Mouse (Mus musculus) midbrain, embryonic 12.5 days (tissue): ENCODE measurements around the gene Ttc21a. TPM values are rescaled to one million over a fixed set of nuclear protein-coding genes. Genes with fewer than 3 reads are reported as not detected.

Source experiments
- ATAC-seq: fragments of 200-750 bp; cut with Nextera tagmentation; 2 replicates; pipeline ENCODE4 v1.8.0; 2017; ENCODE audit warnings: low read depth, moderate TSS enrichment, moderate library complexity; ENCODE audit not compliant: low FRiP score
- H3K27ac ChIP-seq: fragments of 300-500 bp; sonication (generic); replicated peaks from 2 replicates; pipeline ENCODE4 v1.5.1; 2016; ENCODE audit warnings: mild to moderate bottlenecking
- H3K27me3 ChIP-seq: fragments of 300-500 bp; sonication (generic); 2 replicates; pipeline ENCODE4 v1.6.1; 2016; ENCODE audit warnings: mild to moderate bottlenecking
- H3K36me3 ChIP-seq: fragments of 300-500 bp; sonication (generic); 2 replicates; pipeline ENCODE4 v1.6.1; 2016
- H3K4me1 ChIP-seq: fragments of 300-500 bp; sonication (generic); 2 replicates; pipeline ENCODE4 v1.6.1; 2016
- H3K4me2 ChIP-seq: fragments of 300-500 bp; sonication (generic); replicated peaks from 2 replicates; pipeline ENCODE4 v1.6.1; 2016; ENCODE audit warnings: mild to moderate bottlenecking, moderate library complexity
- H3K4me3 ChIP-seq: fragments of 300-500 bp; sonication (generic); 2 replicates; pipeline ENCODE4 v1.5.1; 2016; ENCODE audit warnings: mild to moderate bottlenecking
- H3K9ac ChIP-seq: fragments of 300-500 bp; sonication (generic); replicated peaks from 2 replicates; pipeline ENCODE4 v1.6.1; 2016; ENCODE audit warnings: mild to moderate bottlenecking, moderate library complexity
- H3K9me3 ChIP-seq: fragments of 300-500 bp; sonication (generic); 2 replicates; pipeline ENCODE4 v1.6.1; 2016; ENCODE audit warnings: mild to moderate bottlenecking
- WGBS: fragments of 180-500 bp; shearing (Covaris S2); methylation state at CpG from one replicate; pipeline ENCODE4 v1.1.7; 2016; 5-methylcytosine and 5-hydroxymethylcytosine counted together
- polyA plus RNA-seq: library from polyadenylated mRNA; unstranded; fragments of >200 nt; fragmentation: Nextera tagmentation; extraction: Ambion mirVana; gene quantifications from 2 replicates; pipeline ENCODE4 v1.2.1, GENCODE M21; 2016

The Ttc21a gene
- polyA plus RNA-seq, result 0.22 and 0.43 TPM in 2 replicates

DNA sequence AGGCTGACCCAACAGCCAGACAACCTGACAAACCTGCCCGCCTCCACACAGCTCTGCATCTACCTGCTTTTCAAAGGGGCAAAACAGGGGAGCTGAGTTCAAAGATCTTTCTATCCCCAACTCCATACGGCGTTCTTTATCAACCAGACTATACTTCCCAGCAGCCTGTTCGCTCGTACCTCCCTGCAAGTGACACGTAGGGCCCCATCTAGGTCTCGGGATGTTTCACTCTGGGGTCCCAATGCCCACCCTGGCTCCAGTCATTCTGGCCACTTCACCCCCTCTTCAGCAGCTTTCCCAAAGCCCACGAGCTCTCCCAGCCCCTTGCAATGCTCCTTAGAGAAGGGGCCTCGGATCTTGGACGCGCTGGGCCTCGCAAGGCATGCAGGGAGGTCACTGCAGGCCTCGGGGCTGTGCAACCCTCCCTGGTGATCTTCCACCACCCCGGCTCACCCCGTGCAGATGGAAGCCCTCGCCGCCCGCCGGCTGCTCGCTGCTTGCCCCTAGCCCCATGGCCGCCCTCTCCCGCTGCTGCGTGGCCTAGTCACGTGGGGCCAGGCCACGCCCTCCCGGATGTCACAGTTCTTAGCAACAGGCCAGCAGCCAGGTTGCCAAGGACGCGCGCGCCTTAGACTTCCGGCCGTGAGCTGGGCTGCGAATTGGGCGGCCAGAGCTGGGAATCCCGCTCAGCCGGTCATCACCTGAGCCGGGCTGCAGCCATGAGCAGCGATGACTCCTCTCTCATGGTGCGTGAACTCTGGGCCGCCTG is at the start of gene Ttc21a, which contains the start of gene Gorasp1:
TSS of gene Ttc21a (plus strand) at position 602 of the 769 bp plus-strand sequence.
TSS of gene Gorasp1 (minus strand) at position 561 of the 769 bp plus-strand sequence.
- H3K27me3 ChIP-seq, result 0 out of 2 replicates have a peak, but pooled peaks cover 6% of the 10 kb centered on the region
- H3K4me2 ChIP-seq, result peak within 1 kb of the TSS; percentile 86
- H3K36me3 ChIP-seq, result peaks cover 6% of the 10 kb centered on the region
- no peaks in the 10 kb centered on the region for H3K9me3 ChIP-seq
- H3K4me1 ChIP-seq, result peaks cover 16% of the 10 kb centered on the region
- peak within 1 kb of the TSS; percentile 63 for H3K4me3 ChIP-seq
- H3K27ac ChIP-seq, result peak within 1 kb of the TSS; percentile 70; the same call in 1 of the 2 replicates
- ATAC-seq, result peak; percentile 95
- H3K9ac ChIP-seq, result peak within 1 kb of the TSS; percentile 80
- 5% methylated on average over 40 of the region's 40 CpGs for WGBS

- Histone ChIP-seq H3K4me2 (peak overlapping the region; percentile 7; the same call in 1 of the 2 replicates), H3K9ac (no peak overlapping the region)
Measured at GRCm38 (mm10) chr9:119888843-119889246, 48.6 kb upstream of the Ttc21a start.

GRCm38 (mm10) chr9:119889446-119889845 is 48.0 kb upstream of the Ttc21a start:
- peaks cover 29% of the 10 kb centered on the region for H3K4me1 ChIP-seq
- WGBS, result 67% methylated on average over 9 of the region's 9 CpGs
- no peak overlapping the region for H3K4me3 ChIP-seq
- H3K4me2 ChIP-seq, result peak overlapping the region; percentile 7; the same call in 1 of the 2 replicates
- H3K27me3 ChIP-seq, result peaks cover 13% of the 10 kb centered on the region
- peak overlapping the region; percentile 68 for H3K27ac ChIP-seq
- ATAC-seq, result 0 out of 2 replicates have a peak, but pooled peaks have one; percentile 7
- H3K9me3 ChIP-seq, result peaks cover 4% of the 10 kb centered on the region; the same call in 1 of the 2 replicates
- H3K9ac ChIP-seq, result no peak overlapping the region
- H3K36me3 ChIP-seq, result no peaks in the 10 kb centered on the region

More at GRCm38 (mm10) chr9:119888843-119889246, 48.6 kb upstream of the Ttc21a start:
- peak overlapping the region; percentile 68 for H3K27ac ChIP-seq
- peak; percentile 83 for ATAC-seq
- H3K4me1 ChIP-seq, result peaks cover 25% of the 10 kb centered on the region
- 6% methylated on average over 2 of the region's 2 CpGs for WGBS
- H3K27me3 ChIP-seq, result peaks cover 13% of the 10 kb centered on the region
- no peaks in the 10 kb centered on the region for H3K36me3 ChIP-seq
- peaks cover 4% of the 10 kb centered on the region; the same call in 1 of the 2 replicates for H3K9me3 ChIP-seq
- H3K4me3 ChIP-seq, result no peak overlapping the region

DNA sequence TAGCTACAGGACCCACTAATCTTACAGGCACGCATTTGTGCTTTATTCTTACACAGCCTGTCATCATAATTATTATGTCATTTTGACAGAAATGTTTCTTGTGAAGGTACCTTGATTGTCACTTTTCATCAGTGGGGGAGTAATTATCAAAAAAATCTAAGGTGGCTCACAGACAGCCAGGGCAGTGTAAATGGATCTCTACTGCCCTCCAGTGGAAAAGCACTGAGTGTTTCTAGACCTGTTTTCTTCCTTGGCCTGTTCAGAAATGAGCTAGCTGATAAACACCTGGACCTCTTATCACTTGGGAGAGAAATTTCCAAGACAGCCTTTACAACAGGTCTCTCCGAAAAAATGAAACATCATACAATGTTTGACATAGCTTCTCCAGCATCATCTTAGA is 46.7 kb upstream of the Ttc21a start:
- H3K36me3 ChIP-seq, result no peaks in the 10 kb centered on the region
- H3K4me3 ChIP-seq, result no peak overlapping the region
- no peak overlapping the region for H3K27ac ChIP-seq
- H3K9ac ChIP-seq, result no peak overlapping the region
- no peak overlapping the region for H3K4me2 ChIP-seq
- 50% methylated on average over 2 of the region's 2 CpGs for WGBS
- H3K27me3 ChIP-seq, result peaks cover 13% of the 10 kb centered on the region
- no peak for ATAC-seq
- H3K4me1 ChIP-seq, result peaks cover 35% of the 10 kb centered on the region
- peaks cover 4% of the 10 kb centered on the region; the same call in 1 of the 2 replicates for H3K9me3 ChIP-seq

DNA sequence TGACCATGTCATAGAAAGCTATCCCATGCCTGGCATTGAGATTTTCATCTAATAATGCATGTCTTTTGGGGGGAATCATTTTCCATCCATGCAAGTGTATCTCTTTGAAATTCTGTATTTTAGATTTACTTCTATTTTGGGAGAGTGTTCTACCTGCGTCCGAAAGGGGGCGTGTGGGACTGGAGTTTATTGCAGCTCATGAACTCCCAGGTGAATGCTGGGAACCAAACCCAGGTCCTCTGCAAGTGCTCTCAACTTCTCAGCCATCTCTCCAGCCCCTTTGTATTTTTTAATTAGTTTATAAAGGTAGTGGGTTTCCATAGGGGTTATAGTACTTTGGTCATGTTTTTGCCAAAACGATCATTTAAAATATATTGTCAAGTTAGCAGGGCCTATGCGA is 43.5 kb upstream of the Ttc21a start:
- Histone ChIP-seq H3K27me3 (no peaks in the 10 kb centered on the region; the same call in 1 of the 2 replicates), H3K4me1 (peaks cover 32% of the 10 kb centered on the region), H3K36me3 (no peaks in the 10 kb centered on the region), H3K4me2 (peak overlapping the region; percentile 95), H3K9ac (no peak overlapping the region), H3K4me3 (no peak overlapping the region; the same call in 1 of the 2 replicates), H3K9me3 (peaks cover 4% of the 10 kb centered on the region; the same call in 1 of the 2 replicates), H3K27ac (no peak overlapping the region)
- ATAC-seq, result no peak
- 86% methylated on average over 5 of the region's 5 CpGs for WGBS

- Histone ChIP-seq H3K27me3 (no peaks in the 10 kb centered on the region; the same call in 1 of the 2 replicates), H3K9ac (peak within 1 kb of the TSS; percentile 95), H3K4me3 (peak within 1 kb of the TSS; percentile 100), H3K36me3 (no peaks in the 10 kb centered on the region), H3K4me2 (peak within 1 kb of the TSS; percentile 95), H3K27ac (peak within 1 kb of the TSS; percentile 83), H3K4me1 (peaks cover 26% of the 10 kb centered on the region), H3K9me3 (peaks cover 4% of the 10 kb centered on the region; the same call in 1 of the 2 replicates)
- peak; percentile 99 for ATAC-seq
- WGBS, result 3% methylated on average over 34 of the region's 34 CpGs
Measured at GRCm38 (mm10) chr9:119894339-119895009, 42.9 kb upstream of the Ttc21a start, which contains the start of gene Wdr48. Gene Wdr48, plus strand, starts transcription at chr9:119894878.

- Histone ChIP-seq H3K9me3 (peaks cover 4% of the 10 kb centered on the region; the same call in 1 of the 2 replicates), H3K9ac (peak overlapping the region; percentile 95), H3K36me3 (no peaks in the 10 kb centered on the region), H3K27me3 (no peaks in the 10 kb centered on the region; the same call in 1 of the 2 replicates), H3K4me3 (peak overlapping the region; percentile 100), H3K4me1 (peaks cover 20% of the 10 kb centered on the region), H3K27ac (peak overlapping the region; percentile 83), H3K4me2 (peak overlapping the region; percentile 95)
- ATAC-seq, result peak; percentile 2
- under 1% methylated on average over 68 of the region's 71 CpGs for WGBS
Measured at GRCm38 (mm10) chr9:119895040-119895721, 42.2 kb upstream of the Ttc21a start.

GRCm38 (mm10) chr9:119899446-119899845 is 38.0 kb upstream of the Ttc21a start:
- H3K4me3 ChIP-seq, result no peak overlapping the region
- no peak overlapping the region for H3K4me2 ChIP-seq
- H3K27me3 ChIP-seq, result no peaks in the 10 kb centered on the region
- no peaks in the 10 kb centered on the region for H3K9me3 ChIP-seq
- peaks cover 14% of the 10 kb centered on the region for H3K4me1 ChIP-seq
- ATAC-seq, result no peak
- no peak overlapping the region for H3K27ac ChIP-seq
- H3K36me3 ChIP-seq, result peaks cover 19% of the 10 kb centered on the region
- no peak overlapping the region for H3K9ac ChIP-seq
- WGBS, result 97% methylated on average over 2 of the region's 2 CpGs

GRCm38 (mm10) chr9:119902410-119903151 is 34.8 kb upstream of the Ttc21a start:
- no peaks in the 10 kb centered on the region for H3K4me1 ChIP-seq
- no peak overlapping the region for H3K4me2 ChIP-seq
- 89% methylated on average over 12 of the region's 12 CpGs for WGBS
- no peak overlapping the region for H3K9ac ChIP-seq
- no peak overlapping the region for H3K4me3 ChIP-seq
- no peak for ATAC-seq
- H3K27ac ChIP-seq, result no peak overlapping the region
- H3K36me3 ChIP-seq, result peaks cover 47% of the 10 kb centered on the region
- H3K27me3 ChIP-seq, result no peaks in the 10 kb centered on the region
- no peaks in the 10 kb centered on the region for H3K9me3 ChIP-seq

DNA sequence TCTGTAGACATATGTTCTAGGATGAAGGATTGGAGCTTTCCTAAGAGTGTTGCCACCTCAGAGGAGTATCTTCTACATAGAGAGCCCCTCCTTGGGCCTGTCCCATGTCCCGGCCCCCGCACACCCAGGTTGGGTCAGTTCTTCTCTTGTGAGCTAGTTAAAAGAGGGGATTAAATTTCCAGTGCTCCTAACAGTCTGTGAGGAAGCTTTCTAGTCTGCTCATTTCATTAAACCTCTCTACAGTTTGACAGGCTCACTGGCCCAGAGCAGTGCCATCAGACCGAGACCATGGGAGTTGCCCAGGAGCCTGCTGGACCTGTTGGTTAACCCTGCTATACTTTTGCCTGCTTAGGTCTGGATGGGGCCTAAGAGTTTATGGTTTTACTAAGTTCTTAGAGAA is 28.7 kb upstream of the Ttc21a start:
- Histone ChIP-seq H3K4me1 (no peaks in the 10 kb centered on the region), H3K36me3 (peaks cover 90% of the 10 kb centered on the region), H3K4me3 (no peak overlapping the region), H3K9ac (no peak overlapping the region), H3K4me2 (no peak overlapping the region), H3K27ac (no peak overlapping the region), H3K9me3 (no peaks in the 10 kb centered on the region), H3K27me3 (no peaks in the 10 kb centered on the region)
- ATAC-seq, result no peak
- WGBS, result 96% methylated on average over 3 of the region's 3 CpGs

DNA sequence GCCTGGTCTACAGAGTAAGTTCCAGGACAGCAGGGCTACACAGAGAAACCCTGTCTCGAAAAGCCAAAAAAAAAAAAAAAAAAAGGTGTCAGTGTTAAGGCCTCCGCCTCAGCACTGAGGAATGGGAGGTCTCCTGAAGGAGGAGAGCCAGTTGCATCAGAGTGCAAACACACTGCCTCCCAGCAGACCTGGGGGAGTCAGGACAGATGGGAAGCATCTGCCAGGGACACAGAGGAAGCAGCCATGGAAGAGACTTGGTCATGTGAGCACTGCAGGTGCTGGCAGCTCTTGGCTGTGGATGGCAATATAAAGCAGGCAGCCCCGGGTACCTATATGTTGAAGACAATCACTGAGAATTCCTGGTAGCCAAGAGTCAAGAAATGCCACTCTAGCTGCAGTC is 27.5 kb upstream of the Ttc21a start:
- no peak for ATAC-seq
- Histone ChIP-seq H3K4me1 (no peaks in the 10 kb centered on the region), H3K4me2 (no peak overlapping the region), H3K4me3 (no peak overlapping the region), H3K9ac (no peak overlapping the region), H3K27me3 (no peaks in the 10 kb centered on the region), H3K27ac (no peak overlapping the region), H3K36me3 (peaks cover 93% of the 10 kb centered on the region), H3K9me3 (no peaks in the 10 kb centered on the region)
- WGBS, result 87% methylated on average over 3 of the region's 3 CpGs
